Mouse (Mus musculus) liver, embryonic 12.5 days (tissue): ENCODE results near the gene Bcl6b. TPM values are rescaled to one million over a fixed set of nuclear protein-coding genes. Genes with fewer than 3 reads are reported as not detected.

ENCODE experiments used
- ATAC-seq: fragments of 200-750 bp; cut with Nextera tagmentation; 2 replicates; pipeline ENCODE4 v1.8.0; 2017; ENCODE audit warnings: moderate number of reproducible peaks, mild to moderate bottlenecking, moderate library complexity
- H3K27ac ChIP-seq: fragments of 300-500 bp; sonication (generic); 2 replicates; pipeline ENCODE4 v1.5.1; 2016; ENCODE audit warnings: mild to moderate bottlenecking
- H3K27me3 ChIP-seq: fragments of 300-500 bp; sonication (generic); replicated peaks from 2 replicates; pipeline ENCODE4 v1.6.1; 2016; ENCODE audit warnings: mild to moderate bottlenecking, moderate library complexity
- H3K36me3 ChIP-seq: fragments of 300-500 bp; sonication (generic); 2 replicates; pipeline ENCODE4 v1.6.1; 2016; ENCODE audit warnings: mild to moderate bottlenecking, moderate library complexity
- H3K4me1 ChIP-seq: fragments of 300-500 bp; sonication (generic); 2 replicates; pipeline ENCODE4 v1.6.1; 2016
- H3K4me2 ChIP-seq: fragments of 300-500 bp; sonication (generic); 2 replicates; pipeline ENCODE4 v1.6.1; 2016; ENCODE audit warnings: mild to moderate bottlenecking, moderate library complexity
- H3K4me3 ChIP-seq: fragments of 300-500 bp; sonication (generic); 2 replicates; pipeline ENCODE4 v1.5.1; 2016; ENCODE audit warnings: mild to moderate bottlenecking, moderate library complexity
- H3K9ac ChIP-seq: fragments of 300-500 bp; sonication (generic); 2 replicates; pipeline ENCODE4 v1.6.1; 2016; ENCODE audit warnings: mild to moderate bottlenecking, moderate library complexity
- H3K9me3 ChIP-seq: fragments of 300-500 bp; sonication (generic); replicated peaks from 2 replicates; pipeline ENCODE4 v1.6.1; 2016; ENCODE audit warnings: mild to moderate bottlenecking, moderate library complexity
- WGBS: fragments of 180-500 bp; shearing (Covaris S2); methylation state at CpG from one replicate; pipeline ENCODE4 v1.1.7; 2016; ENCODE audit not compliant: insufficient replicate concordance; 5-methylcytosine and 5-hydroxymethylcytosine counted together
- polyA plus RNA-seq: library from polyadenylated mRNA; unstranded; fragments of >200 nt; fragmentation: Nextera tagmentation; extraction: Ambion mirVana; gene quantifications from 2 replicates; pipeline ENCODE4 v1.2.1, GENCODE M21; 2016

Bcl6b gene
- polyA plus RNA-seq, 1 experiment from 2014 or later = 2.8 TPM

DNA sequence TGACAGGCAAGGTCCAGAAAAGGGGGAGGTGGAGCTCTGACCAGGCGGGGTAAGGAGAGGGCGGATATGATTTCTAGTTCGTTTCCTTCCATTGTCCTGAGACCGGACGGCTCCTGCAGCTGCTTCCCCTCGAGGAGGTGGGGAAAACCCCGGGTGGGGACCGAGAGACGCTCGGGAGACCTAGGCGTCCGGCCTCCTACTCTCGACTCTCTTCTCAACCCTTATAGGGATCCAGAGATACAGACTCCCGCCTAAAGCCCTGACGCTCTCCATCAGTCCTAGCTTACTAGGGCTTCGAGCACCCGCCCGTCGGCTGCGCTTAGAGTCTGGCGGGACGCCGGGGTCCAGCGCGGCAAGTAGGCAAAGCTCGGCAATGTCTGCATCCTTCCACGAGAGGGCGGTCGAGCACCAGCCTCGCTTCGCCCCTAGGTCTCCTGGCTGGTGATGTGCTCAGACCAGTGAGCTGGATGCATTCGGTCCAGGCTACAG, 685 bp upstream of the Bcl6b start:
- WGBS = under 1% methylated on average over 31 of the region's 32 CpGs
- peaks cover 90% of the 10 kb centered on the region for H3K4me1 ChIP-seq

DNA sequence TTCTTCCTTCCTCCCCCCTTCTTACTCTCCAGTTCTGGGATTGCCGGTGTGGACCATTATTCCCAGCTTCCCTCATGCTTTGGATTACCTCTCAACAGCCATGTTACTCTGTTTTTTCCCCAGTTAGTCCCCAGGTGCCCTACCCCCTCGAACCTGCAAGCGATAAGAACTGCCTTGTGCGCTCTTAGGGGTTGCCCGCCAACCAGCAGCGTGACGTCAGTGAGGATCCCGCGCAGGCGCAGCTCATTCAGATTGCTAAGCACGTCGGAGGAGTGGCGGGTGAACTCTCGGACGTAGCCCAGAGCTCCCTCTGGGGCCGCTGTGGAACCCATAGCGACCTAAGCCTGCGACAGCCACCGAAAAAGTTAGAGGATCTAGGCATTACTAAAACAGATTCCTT, 770 bp downstream of the Bcl6b start:
- Histone ChIP-seq H3K4me2 (peak overlapping the region; percentile 81), H3K4me1 (peaks cover 90% of the 10 kb centered on the region), H3K27me3 (peaks cover 50% of the 10 kb centered on the region), H3K4me3 (peak overlapping the region; percentile 50), H3K9ac (peak overlapping the region; percentile 60), H3K36me3 (no peaks in the 10 kb centered on the region), H3K9me3 (no peaks in the 10 kb centered on the region), H3K27ac (peak overlapping the region; percentile 70)
- WGBS = 2% methylated on average over 19 of the region's 19 CpGs
- ATAC-seq = peak; percentile 82

More for the DNA sequence above, 685 bp upstream of the Bcl6b start:
- peaks cover 50% of the 10 kb centered on the region for H3K27me3 ChIP-seq
- peak overlapping the region; percentile 81 for H3K4me2 ChIP-seq
- H3K9ac ChIP-seq = peak overlapping the region; percentile 60
- H3K9me3 ChIP-seq = no peaks in the 10 kb centered on the region
- H3K36me3 ChIP-seq = peaks cover 9% of the 10 kb centered on the region
- peak; percentile 57 for ATAC-seq
- H3K27ac ChIP-seq = no peak overlapping the region
- H3K4me3 ChIP-seq = peak overlapping the region; percentile 50

DNA sequence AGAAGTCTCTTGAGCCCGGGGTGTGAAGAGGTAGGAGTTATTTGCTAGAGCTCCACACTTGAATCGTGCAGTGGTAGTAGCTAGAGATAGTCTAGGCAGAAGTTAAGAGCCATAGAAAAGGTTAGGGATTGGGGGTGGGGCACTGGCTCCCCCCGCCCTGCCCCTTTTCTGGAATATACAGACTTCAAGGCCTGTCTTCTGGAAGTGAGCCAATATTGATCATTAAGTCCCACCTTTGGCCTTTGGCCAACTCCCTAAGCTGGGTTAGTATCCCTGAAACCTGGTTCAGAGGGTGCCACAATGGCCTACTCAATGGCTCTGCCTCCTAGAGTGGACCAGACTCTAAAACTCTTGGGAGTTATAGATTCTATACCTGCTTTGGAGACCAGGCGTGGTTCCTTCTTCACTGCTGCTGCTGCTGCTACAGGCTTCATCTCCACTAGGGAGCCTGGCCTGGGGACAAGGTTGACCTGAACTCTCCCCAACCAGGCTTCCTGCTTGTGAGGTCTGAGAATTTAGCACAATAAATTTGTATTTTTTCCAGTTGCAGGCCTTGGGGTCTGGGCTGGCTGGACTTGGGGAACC, 1.8 kb downstream of the Bcl6b start:
- 0 out of 2 replicates have a peak overlapping the region, but pooled peaks have one; percentile 70 for H3K27ac ChIP-seq
- ATAC-seq = no peak

DNA sequence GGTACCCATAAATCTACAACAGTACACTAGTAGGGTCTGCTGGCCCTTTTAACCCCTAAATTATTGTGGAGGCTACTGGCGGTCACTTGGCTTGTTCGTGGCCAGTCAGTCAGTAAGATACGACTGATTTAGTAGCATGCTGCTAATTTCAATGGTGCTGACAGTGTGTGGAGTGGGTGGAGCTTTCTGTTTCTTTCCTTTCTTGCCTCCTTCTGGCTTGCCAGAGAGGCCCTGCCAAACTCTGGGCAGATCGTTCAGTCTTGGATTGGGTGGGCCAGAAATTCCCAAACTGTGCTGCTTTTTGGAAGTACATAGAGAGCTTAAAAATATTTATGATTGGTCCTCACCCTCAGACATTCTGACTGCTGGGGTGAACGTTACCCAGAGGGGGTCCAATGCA, 2.5 kb downstream of the Bcl6b start:
- peak overlapping the region; percentile 81 for H3K4me2 ChIP-seq
- no peaks in the 10 kb centered on the region for H3K9me3 ChIP-seq
- H3K27me3 ChIP-seq = peaks cover 50% of the 10 kb centered on the region
- H3K4me3 ChIP-seq = peak overlapping the region; percentile 31
- H3K4me1 ChIP-seq = peaks cover 89% of the 10 kb centered on the region
- peak overlapping the region; percentile 59 for H3K27ac ChIP-seq
- 32% methylated on average over 5 of the region's 5 CpGs for WGBS
- peak overlapping the region; percentile 12 for H3K9ac ChIP-seq
- no peaks in the 10 kb centered on the region for H3K36me3 ChIP-seq
- no peak for ATAC-seq

More for the DNA sequence above, 1.8 kb downstream of the Bcl6b start:
- H3K4me1 ChIP-seq = peaks cover 89% of the 10 kb centered on the region
- peak overlapping the region; percentile 50; the same call in 1 of the 2 replicates for H3K4me3 ChIP-seq
- no peaks in the 10 kb centered on the region for H3K36me3 ChIP-seq
- H3K9me3 ChIP-seq = no peaks in the 10 kb centered on the region
- H3K4me2 ChIP-seq = peak overlapping the region; percentile 81
- H3K9ac ChIP-seq = no peak overlapping the region
- 63% methylated on average over 4 of the region's 4 CpGs for WGBS
- H3K27me3 ChIP-seq = peaks cover 50% of the 10 kb centered on the region

DNA sequence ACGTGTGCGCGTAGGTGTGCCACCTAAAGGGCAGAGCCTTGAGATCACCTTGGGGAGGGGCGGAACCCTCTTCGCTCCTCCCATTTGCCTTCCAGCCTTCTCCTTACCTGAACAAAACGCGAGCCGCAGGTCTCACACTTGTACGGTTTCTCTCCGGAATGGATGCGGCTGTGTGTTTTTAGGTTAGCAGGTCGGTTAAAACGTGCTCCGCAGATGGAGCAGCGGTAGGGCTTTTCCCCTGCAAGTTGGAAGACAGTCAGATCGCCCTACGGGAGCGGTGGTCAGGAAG, 3.1 kb downstream of the Bcl6b start:
- Histone ChIP-seq H3K27me3 (peaks cover 50% of the 10 kb centered on the region), H3K27ac (peak overlapping the region; percentile 59; the same call in 1 of the 2 replicates), H3K9ac (peak overlapping the region; percentile 12), H3K4me2 (peak overlapping the region; percentile 81), H3K36me3 (no peaks in the 10 kb centered on the region), H3K4me3 (peak overlapping the region; percentile 31), H3K9me3 (no peaks in the 10 kb centered on the region), H3K4me1 (peaks cover 93% of the 10 kb centered on the region)
- 36% methylated on average over 18 of the region's 18 CpGs for WGBS
- no peak for ATAC-seq

DNA sequence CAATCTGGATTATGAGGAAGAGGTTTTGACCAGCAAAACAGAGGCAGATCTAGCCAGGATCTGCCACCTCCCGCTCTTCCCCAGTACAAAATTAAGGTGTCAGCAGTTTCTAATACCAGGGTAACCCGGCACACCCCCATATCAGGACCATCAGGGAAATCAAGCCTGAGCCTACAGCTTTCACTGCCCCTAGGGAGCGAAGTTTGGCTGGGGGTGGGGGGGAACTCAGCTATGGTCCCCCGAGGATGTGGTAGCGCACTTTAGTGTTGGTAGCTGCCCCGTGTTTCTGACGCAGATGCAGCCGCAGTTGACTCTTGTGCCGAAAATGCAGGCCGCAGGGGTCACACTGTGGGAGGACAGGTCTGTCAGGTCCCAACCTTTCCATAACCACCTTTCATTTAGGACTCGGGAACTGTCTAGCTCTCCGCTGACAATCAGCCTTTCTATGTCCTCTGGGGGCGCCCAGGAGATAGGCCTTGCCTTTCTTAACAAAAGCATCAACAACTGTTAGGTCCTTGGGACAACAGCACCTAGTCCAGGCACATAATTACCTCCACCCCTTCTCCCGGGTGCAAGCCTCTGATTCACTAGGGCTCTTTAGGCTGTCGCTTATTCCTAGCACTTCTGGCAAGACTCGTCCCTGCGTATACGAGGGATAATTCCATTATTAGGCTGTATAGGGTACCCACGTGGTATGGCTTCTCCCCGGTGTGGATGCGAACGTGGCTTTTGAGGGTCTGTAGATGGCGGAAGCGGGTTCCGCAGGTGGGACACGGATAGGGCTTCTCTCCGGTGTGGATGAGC, 3.6 kb downstream of the Bcl6b start:
- H3K4me3 ChIP-seq = peak overlapping the region; percentile 31
- H3K4me2 ChIP-seq = peak overlapping the region; percentile 81
- ATAC-seq = no peak
- H3K4me1 ChIP-seq = peaks cover 93% of the 10 kb centered on the region
- H3K36me3 ChIP-seq = no peaks in the 10 kb centered on the region
- H3K27me3 ChIP-seq = peaks cover 50% of the 10 kb centered on the region
- no peak overlapping the region for H3K27ac ChIP-seq
- peak overlapping the region; percentile 12 for H3K9ac ChIP-seq
- H3K9me3 ChIP-seq = no peaks in the 10 kb centered on the region
- WGBS = 44% methylated on average over 27 of the region's 27 CpGs

DNA sequence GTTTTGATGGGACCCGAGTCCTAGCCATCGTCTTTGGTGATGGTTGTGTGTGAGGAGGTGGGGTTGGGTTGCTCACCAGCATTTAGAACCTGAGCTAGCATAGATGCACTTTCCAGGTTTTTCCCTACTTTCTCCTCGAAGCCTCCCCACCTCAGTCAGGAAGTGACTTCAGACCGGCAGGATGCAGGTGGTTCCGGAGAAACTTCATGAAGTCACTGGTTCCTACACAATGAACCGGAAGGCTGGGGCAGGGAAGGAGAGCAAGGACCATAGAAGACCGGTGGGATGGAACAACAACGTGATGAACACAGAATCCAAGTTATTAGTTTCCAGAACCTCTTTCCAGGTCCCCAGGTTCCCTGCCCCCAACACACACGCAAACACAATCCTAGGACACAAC, 5.9 kb downstream of the Bcl6b start:
- Histone ChIP-seq H3K4me3 (no peak overlapping the region), H3K9me3 (no peaks in the 10 kb centered on the region), H3K4me1 (peaks cover 87% of the 10 kb centered on the region), H3K27ac (peak overlapping the region; percentile 53), H3K9ac (0 out of 2 replicates have a peak overlapping the region, but pooled peaks have one; percentile 8), H3K27me3 (peaks cover 34% of the 10 kb centered on the region), H3K4me2 (peak overlapping the region; percentile 24), H3K36me3 (peaks cover under 1% of the 10 kb centered on the region; the same call in 1 of the 2 replicates)
- ATAC-seq = no peak
- WGBS = 44% methylated on average over 9 of the region's 9 CpGs

DNA sequence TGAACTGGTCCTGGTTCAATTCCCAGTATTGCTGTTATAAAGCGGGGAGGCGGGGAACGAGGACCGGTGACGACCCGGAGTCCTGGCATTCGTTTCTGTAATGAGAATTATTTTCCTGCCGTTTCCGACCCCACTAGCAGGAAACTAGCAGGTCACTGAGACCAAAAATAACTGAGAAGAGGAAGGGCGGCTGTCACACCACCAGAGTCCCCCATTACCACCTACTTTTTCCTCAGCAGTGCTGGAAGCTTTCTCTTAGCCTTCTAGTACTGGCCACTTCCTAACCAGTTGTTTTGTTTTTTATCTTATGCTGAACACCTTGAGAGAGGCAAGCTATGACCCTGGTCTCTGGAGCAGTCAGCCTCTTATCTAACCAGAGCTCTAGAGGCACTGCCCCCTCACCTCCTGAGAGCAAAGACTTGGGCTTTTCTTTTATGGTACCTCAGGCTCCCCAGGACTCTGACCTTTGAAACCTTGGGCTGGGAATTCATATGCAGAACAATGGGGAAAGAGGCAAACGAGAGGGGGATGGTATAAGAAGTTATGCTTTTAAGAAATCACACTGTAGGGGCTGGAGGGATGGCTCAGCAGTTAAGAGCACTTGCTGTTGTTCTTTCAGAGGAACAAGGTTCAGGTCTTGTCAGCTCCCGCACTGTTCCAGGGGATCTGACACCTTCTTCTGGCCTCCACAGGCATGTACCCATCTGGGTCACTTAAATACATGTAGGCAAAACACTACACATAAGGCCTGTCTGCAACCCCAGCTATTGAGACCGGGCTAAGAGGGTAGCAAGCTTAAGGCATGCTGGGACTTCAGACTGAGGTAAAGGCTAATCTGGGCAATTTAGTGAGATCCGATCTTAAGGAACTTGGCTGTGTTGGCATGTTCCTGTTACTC, 7.7 kb downstream of the Bcl6b start:
- peaks cover 22% of the 10 kb centered on the region for H3K27me3 ChIP-seq
- H3K9me3 ChIP-seq = no peaks in the 10 kb centered on the region
- H3K36me3 ChIP-seq = peaks cover 16% of the 10 kb centered on the region
- peak overlapping the region; percentile 88 for H3K9ac ChIP-seq
- H3K4me2 ChIP-seq = peak overlapping the region; percentile 97
- 3% methylated on average over 14 of the region's 14 CpGs for WGBS
- H3K4me1 ChIP-seq = peaks cover 78% of the 10 kb centered on the region
- peak; percentile 85 for ATAC-seq
- H3K4me3 ChIP-seq = peak overlapping the region; percentile 76
- peak overlapping the region; percentile 97 for H3K27ac ChIP-seq

DNA sequence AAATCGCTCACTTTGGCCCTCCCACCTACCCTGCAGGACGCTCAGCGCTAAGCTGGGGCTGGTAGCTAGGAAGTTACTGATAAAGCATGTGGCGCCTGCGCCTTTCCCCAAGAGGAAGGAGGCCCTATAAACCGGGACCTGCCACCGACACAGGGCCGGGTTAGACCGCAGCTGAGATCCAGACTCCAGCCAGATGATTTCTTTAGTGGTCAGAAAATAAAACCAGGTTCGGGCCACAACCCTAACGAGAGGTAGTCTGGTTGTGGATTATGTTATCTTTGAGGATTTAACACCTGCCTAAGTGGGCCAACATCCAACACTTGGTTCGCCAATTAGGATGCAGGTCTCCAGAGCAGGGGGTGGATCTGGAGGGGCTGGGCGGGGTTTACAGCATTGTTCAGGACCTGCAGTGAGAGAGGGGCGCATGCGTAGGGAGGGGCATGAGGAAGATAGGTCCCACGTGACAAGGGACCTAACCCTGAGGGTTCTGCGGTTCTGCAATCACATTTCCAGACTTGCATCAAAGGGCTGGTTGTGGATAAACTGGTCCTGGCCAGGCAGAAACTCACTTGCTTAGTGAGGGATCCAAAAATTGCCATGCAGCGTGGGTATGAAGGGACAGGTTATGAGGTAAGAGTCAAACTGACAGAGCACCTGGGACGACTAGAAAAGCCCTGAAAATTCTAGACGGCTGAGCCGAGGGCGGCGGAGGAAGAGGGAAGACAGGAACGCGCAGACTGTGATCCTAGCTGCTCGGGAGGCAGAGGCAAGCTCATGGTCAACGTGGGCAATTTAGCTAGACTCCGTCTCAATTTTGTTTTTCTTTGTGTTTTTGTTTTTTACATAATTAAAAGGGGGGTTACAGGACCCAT, 8.6 kb downstream of the Bcl6b start, which contains the start of gene Slc16a13:
Gene Slc16a13, minus strand, starts transcription at position 334 of the 872 bp plus-strand sequence.
- H3K27me3 ChIP-seq = peaks cover 22% of the 10 kb centered on the region
- peak within 1 kb of the TSS; percentile 76 for H3K4me3 ChIP-seq
- peak; percentile 87 for ATAC-seq

DNA sequence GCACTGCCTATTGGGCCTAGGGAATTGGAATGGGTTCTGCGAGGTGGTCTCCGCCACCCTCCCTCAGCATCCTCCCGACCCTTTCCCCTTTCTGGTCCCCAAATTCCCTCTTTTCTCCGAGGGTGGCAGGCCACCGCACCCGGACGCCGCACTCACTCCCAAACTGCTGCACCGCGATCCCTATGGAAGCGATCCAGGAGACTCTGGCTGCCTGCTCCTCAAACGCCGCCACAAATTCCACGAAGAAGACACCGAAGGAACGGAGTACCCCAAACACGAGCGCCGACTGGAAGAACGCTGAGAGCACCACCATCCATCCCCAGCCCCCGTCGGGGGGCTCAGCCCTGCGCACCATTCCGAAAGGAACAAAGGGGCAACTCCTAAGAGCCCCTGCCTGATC, 9.3 kb downstream of the Bcl6b start:
- Histone ChIP-seq H3K4me1 (peaks cover 66% of the 10 kb centered on the region), H3K36me3 (peaks cover 20% of the 10 kb centered on the region), H3K9ac (peak overlapping the region; percentile 88), H3K4me2 (peak overlapping the region; percentile 97), H3K4me3 (peak overlapping the region; percentile 76), H3K27ac (peak overlapping the region; percentile 97), H3K27me3 (peaks cover 22% of the 10 kb centered on the region), H3K9me3 (no peaks in the 10 kb centered on the region)
- WGBS = 2% methylated on average over 24 of the region's 24 CpGs
- ATAC-seq = no peak

More for the DNA sequence above, 8.6 kb downstream of the Bcl6b start, which contains the start of gene Slc16a13:
- H3K36me3 ChIP-seq = peaks cover 20% of the 10 kb centered on the region
- H3K4me2 ChIP-seq = peak within 1 kb of the TSS; percentile 97
- peak within 1 kb of the TSS; percentile 88 for H3K9ac ChIP-seq
- H3K4me1 ChIP-seq = peaks cover 69% of the 10 kb centered on the region
- H3K9me3 ChIP-seq = no peaks in the 10 kb centered on the region
- under 1% methylated on average over 28 of the region's 28 CpGs for WGBS
- peak within 1 kb of the TSS; percentile 97 for H3K27ac ChIP-seq

DNA sequence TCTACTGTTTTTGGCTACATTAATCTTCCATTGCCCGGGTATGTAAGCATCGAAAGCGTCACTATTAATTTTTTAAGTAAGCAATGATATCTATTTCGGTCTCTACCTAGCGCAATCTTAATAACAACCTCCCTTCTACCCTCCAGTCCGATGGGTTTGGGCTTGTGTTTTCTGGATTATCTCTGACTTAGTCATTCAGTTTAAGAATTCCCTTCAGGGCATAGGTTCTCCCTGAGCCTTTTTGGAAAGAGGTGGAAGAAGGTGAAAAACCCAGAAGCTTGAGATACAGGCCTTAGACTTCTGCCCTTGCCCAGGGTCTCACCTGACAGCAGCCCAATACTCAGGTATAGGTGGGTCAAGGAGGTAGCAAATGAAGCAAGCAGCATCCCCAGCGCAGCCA, 9.7 kb downstream of the Bcl6b start:
- Histone ChIP-seq H3K36me3 (peaks cover 20% of the 10 kb centered on the region), H3K9me3 (no peaks in the 10 kb centered on the region), H3K4me3 (peak overlapping the region; percentile 76), H3K4me1 (peaks cover 66% of the 10 kb centered on the region), H3K4me2 (peak overlapping the region; percentile 97), H3K27me3 (peaks cover 26% of the 10 kb centered on the region), H3K27ac (peak overlapping the region; percentile 97), H3K9ac (peak overlapping the region; percentile 88)
- ATAC-seq = no peak
- 53% methylated on average over 7 of the region's 7 CpGs for WGBS
